Mouse (Mus musculus) right cerebral cortex, postnatal 25 days (tissue): ENCODE measurements around the gene Abcg1.
A peak's percentile ranks its signal among the peaks of the same experiment; 100 is the strongest.

Source experiments
- DNase-seq: peaks from one replicate; pipeline ENCODE4 v3.0.0; 2022

Gene Abcg1

DNA sequence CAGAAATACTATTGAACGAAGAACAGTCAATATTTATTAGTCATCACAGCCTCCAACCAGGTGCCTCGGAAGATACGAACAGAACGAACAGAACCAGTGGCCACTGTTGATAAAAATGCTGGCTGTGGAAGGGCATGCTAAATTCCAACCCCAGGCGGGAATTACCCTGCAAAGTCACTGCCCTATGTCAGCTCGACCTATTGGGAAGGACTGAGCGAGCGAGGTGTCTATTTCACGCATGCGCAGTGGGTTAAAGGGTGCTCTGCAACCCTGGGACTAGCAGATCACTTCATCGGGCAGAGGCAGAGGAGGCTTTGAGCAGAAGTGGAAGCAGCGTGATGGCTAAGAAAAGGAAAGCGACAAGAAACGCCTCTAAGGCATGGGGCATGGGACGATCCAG, 76.3 kb downstream of the Abcg1 start:
- DNase-seq, result no peak

- DNase-seq, result no peak
Observed at GRCm38 (mm10) chr17:31134913-31135312, 77.4 kb downstream of the Abcg1 start.

GRCm38 (mm10) chr17:31136291-31136690, 78.8 kb downstream of the Abcg1 start:
- no peak for DNase-seq

DNA sequence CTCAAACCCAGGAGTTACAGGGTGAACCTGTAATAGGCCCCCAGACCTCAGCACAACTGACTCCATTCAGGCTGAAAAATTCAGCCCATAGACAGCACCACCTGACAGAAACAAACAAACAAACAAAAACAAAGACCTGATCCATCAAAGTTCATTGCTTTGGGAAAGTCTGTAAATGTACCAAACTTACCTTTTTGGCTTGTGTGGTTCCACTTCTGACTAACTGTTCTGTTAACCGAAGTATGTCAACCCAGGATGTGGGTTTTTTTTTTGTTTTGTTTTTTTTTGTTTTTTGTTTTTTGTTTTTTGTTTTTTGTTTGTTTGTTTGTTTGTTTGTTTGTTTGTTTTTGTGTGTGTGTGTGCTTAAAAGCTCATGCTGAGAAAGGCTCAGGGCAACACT, 79.3 kb downstream of the Abcg1 start:
- no peak for DNase-seq

DNA sequence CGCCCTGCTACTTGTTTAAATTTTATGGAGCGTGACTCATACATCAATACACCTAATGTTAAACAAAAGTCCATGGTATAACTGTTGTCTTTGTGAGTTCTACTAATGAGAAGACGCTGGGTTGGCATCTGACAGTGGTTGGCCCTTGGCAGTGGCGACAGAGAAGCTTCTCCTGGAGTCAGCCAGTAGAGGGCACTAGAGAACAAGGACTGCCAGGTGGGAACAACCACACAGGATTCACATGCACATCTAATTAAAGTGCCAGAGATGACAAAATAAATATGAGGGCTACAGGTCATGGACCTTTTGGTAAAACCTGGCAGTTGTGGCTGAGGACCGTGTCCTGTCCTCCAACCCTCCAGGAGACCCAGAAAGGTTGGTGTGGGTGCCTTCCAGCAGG, 80.9 kb downstream of the Abcg1 start:
- peak; percentile 36 for DNase-seq

DNA sequence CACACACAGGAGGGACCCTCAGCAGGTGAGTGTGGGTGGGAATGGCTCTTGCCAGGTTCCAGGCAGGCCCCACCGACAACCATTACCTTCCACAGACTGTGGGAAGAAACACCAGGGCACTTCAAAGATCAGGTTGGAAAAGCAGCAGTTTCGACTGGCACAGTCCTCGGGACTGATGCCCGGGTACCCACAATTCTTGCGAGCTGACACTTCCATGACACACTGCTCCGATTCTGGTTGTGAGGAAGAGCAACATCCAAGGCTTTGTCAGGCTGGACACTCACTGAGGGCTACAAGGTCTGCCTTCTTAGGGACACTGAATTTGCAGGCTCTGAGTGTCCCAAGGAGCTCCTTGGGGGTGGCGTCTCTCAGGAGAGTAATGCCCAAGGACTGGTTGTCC, 84.6 kb downstream of the Abcg1 start:
- no peak for DNase-seq

DNA sequence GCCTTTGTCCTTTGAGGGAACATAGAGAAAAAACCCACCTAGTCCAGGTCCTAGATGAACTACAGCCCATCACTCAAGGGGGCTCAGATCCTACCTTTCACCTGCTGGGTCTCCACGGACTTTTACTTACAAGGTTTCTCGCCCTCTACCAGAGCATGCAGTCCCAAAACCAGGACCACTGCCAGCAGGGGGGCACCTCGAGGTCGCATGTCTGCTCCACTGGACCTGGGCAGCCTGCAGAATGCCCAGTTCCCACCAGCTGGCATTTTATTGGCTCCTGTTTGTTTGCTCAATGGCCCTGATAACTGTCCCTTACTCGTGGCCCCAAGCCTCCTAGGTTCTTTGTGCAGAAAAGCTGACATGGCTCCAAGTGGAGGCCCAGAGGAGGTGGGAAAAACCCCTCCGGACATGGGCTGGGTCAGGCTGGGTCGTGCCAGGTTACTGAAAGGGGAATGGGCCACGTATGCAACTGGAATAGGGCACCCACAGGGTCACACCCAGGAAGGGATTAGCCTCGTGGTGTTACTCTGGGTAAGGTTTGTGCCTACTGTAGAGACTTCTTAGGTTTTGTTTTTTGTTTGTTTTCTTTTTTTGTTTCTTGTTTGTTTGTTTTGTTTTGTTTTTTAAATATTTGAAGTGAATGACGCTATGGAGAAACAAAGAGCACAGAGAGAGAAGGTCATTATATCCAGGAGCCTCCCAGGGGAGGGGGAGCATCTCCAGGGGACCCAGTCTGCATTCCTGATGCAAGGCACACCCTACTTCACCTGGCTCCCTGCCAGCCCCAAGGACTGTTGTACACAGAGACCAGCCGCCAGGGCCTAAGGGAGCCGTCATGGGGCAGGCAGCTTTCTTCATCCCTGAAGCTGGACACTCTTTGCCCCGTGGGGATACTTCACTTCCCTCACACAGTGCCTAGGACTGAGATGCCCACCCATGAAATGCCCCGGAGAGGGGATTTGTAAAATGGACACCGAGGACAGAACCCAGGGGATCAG, 86.9 kb downstream of the Abcg1 start, which contains the start of gene Tff2:
Tff2 (minus strand) TSS at position 243 of the 998 bp plus-strand sequence.
- no peak for DNase-seq

DNA sequence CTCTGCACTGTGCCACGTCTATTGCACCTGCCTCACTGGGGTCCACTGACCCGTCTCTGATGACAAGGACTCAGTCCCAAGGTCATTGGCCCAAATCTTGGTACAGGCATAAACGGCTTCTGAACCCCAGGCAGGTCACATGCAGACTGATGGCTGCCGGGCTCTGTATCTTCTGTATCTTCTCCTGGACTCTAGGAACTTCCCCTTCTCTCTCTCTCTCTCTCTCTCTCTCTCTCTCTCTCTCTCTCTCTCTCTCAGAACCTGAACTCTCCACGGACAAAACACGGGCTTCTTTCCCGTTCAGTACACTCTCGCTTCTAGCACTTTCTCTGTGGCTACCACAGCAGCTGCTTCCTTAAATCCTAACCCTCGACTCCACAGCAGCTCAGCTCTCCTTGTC, 88.5 kb downstream of the Abcg1 start:
- DNase-seq, result no peak

DNA sequence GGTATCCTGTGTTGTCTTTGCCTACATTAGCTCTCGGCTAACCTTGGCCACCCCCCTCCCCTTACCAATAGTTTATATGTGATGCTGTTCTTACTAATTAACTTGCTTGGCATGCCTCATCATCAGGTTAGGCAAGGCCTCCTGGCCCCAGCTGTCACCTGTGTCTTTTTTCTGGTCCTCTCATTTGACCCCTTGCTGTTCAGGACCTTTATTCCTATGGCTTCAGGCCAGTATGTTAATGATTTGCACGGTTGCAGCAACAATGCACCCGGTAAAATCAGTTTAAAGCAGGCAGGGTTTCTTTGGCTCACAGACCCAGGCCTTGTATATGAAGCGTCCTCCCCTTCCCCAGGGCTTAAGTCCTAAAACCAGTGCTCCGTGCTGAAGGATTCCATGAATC, 95.0 kb downstream of the Abcg1 start:
- DNase-seq, result no peak

DNA sequence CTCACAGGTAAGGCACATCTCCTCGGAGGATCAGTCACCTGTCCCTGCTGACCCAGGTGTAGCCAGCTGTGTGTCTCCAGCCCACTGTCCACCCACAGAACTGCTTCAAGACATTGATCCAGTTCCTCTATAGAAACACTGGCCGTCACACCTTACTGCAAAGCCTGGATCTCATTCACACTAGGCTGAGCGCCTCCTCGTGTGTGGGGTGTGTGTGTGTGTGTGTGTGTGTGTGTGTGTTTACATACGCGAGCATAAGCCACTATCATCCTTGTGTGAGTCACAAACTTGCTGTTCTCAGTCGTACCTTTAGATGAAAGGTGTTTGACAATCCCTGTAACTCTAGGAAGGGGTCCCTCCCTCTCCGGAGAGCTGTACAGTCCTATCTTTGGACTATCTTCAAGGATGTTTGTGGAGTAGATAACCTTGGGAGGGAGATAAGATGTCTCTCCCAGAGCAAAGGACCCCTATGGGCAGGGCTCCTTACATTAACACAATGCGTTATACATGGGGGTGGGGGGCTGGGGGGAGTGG, 95.6 kb downstream of the Abcg1 start:
- DNase-seq, result no peak

DNA sequence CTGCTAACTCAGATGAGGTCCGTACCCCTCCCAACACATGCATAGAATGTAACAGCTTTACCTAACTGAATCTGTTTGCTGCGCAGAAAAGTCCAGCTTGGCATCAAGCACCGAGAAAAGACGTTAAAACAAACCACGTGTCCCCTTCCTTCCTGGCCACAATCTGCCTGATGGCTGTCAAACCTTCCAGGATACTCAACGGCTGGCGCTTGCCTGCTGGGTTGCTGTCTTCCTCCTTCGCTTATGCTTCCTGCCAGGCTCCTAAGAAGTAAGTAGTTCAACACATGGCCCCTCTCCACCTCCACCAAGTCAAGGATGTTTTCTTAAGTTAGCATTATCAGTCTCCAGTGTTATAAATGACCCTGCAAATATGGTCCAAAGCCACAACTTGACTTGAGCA, 96.3 kb downstream of the Abcg1 start:
- no peak for DNase-seq

DNA sequence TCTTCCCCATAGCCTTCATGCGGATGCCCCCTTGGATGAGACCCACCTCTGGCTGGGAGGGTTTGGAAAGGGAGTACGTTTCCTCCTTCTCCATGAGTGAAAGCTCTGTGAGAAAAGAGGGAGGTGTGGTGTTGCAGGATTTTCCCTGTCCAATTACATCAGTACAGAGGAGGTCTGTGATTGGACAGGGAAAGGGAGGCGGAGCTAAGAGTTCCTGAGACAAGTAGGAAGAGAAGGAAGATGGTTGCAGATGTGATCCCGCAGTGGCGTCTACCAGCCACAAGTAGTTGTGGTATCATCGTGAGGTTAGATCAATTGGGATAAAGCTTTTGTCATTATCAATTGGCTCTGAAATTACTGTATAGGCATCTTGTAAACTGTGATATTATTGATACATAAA, 100.4 kb downstream of the Abcg1 start:
- DNase-seq, result no peak

GRCm38 (mm10) chr17:31160291-31160690, 102.8 kb downstream of the Abcg1 start:
- DNase-seq, result no peak

GRCm38 (mm10) chr17:31162607-31163006, 105.1 kb downstream of the Abcg1 start:
- DNase-seq, result no peak

- no peak for DNase-seq
Observed at GRCm38 (mm10) chr17:31163821-31164220, 106.3 kb downstream of the Abcg1 start.

DNA sequence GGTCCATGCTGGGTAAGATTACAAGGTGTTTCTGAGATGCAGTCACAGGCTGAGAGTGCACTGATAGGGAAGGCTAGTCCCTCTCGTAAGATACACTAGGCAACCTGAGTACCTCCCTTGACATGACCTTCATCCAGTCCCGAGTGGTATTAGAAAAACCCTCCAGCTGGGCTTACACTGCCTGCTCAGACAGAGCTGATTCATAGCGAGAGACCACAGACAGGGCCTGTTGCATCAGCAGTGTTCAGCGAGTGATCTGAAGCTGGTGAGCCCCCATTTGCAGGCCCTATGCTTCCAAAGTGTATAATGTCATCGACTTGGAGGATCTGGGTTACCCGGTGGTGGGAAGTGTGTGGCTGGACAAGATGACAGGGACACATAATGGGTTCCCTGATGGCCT, 107.7 kb downstream of the Abcg1 start, which contains the start of gene Tff1:
Tff1 (minus strand) TSS at position 151 of the 400 bp plus-strand sequence.
- no peak for DNase-seq
